Mouse (Mus musculus) forebrain, embryonic 14.5 days (tissue): Measurements from ENCODE around the gene Mief2. TPM values are rescaled to one million over a fixed set of nuclear protein-coding genes. Genes with fewer than 3 reads are reported as not detected.
A peak's percentile ranks its signal among the peaks of the same experiment; 100 is the strongest.

Source experiments
- ATAC-seq: fragments of 200-750 bp; cut with Nextera tagmentation; 2 replicates; pipeline ENCODE4 v1.8.0; 2017; ENCODE audit warnings: mild to moderate bottlenecking, moderate library complexity
- DNase-seq: peaks from one replicate; pipeline ENCODE4 v3.0.0-alpha.2; 2015; ENCODE audit warnings: low spot score
- H3K27ac ChIP-seq: fragments of 300-500 bp; sonication (generic); 2 replicates; pipeline ENCODE4 v1.5.1; 2014; ENCODE audit warnings: low read depth, mild to moderate bottlenecking, control low read depth, low read length, moderate library complexity
- H3K27me3 ChIP-seq: fragments of 300-500 bp; sonication (generic); replicated peaks from 2 replicates; pipeline ENCODE4 v1.6.1; 2014; ENCODE audit warnings: low read length, control low read depth, mixed read lengths; ENCODE audit not compliant: control insufficient read depth, insufficient read depth
- H3K36me3 ChIP-seq: fragments of 300-500 bp; sonication (generic); 2 replicates; pipeline ENCODE4 v1.6.1; 2014; ENCODE audit warnings: low read length, control low read depth; ENCODE audit not compliant: control insufficient read depth, insufficient read depth
- H3K4me1 ChIP-seq: fragments of 300-500 bp; sonication (generic); 2 replicates; pipeline ENCODE4 v1.6.1; 2014; ENCODE audit warnings: antibody characterized with exemption, low read length, control low read depth; ENCODE audit not compliant: control insufficient read depth, insufficient read depth
- H3K4me2 ChIP-seq: fragments of 300-500 bp; sonication (generic); 2 replicates; pipeline ENCODE4 v1.6.1; 2014; ENCODE audit warnings: mild to moderate bottlenecking, control low read depth, low read length
- H3K4me3 ChIP-seq: fragments of 300-500 bp; sonication (generic); 2 replicates; pipeline ENCODE4 v1.5.1; 2014; ENCODE audit warnings: low read depth, low read length, control low read depth
- H3K9ac ChIP-seq: fragments of 300-500 bp; sonication (generic); 2 replicates; pipeline ENCODE4 v1.6.1; 2014; ENCODE audit warnings: mild to moderate bottlenecking, low read length, control low read depth, moderate library complexity
- H3K9me3 ChIP-seq: fragments of 300-500 bp; sonication (generic); replicated peaks from 2 replicates; pipeline ENCODE4 v1.6.1; 2016; ENCODE audit warnings: low read length, control low read depth, mixed read lengths; ENCODE audit not compliant: control insufficient read depth
- WGBS: fragments of 180-500 bp; shearing (Covaris S2); extraction: QIAGEN DNeasy Blood & Tissue Kit; methylation state at CpG from one replicate; pipeline ENCODE4 v1.1.7; 2014; 5-methylcytosine and 5-hydroxymethylcytosine counted together
- polyA plus RNA-seq: library from polyadenylated mRNA; unstranded; fragments of >200 nt; fragmentation: Nextera tagmentation; extraction: Ambion mirVana; gene quantifications from 2 replicates; pipeline ENCODE4 v1.2.1, GENCODE M21; 2014

Gene Mief2
- polyA plus RNA-seq, 1 experiment from 2014 or later, result 20.7 TPM

- Histone ChIP-seq H3K27me3 (no peaks in the 10 kb centered on the region), H3K4me1 (no peaks in the 10 kb centered on the region), H3K9me3 (no peaks in the 10 kb centered on the region), H3K4me3 (no peak overlapping the region), H3K9ac (no peak overlapping the region), H3K36me3 (peaks cover 100% of the 10 kb centered on the region), H3K27ac (no peak overlapping the region), H3K4me2 (no peak overlapping the region)
- 95% methylated on average over 18 of the region's 18 CpGs for whole genome bisulfite sequencing
- no peak for DNase-seq
- no peak for ATAC-seq
Measured at GRCm38 (mm10) chr11:60712040-60712439, 16.2 kb upstream of the Mief2 start.

- DNase-seq (no peak), ATAC-seq (no peak)
- Histone ChIP-seq H3K4me1 (no peaks in the 10 kb centered on the region), H3K9me3 (no peaks in the 10 kb centered on the region), H3K36me3 (peaks cover 100% of the 10 kb centered on the region), H3K4me2 (no peak overlapping the region), H3K27me3 (no peaks in the 10 kb centered on the region), H3K4me3 (no peak overlapping the region), H3K9ac (no peak overlapping the region), H3K27ac (no peak overlapping the region)
- 95% methylated on average over 13 of the region's 13 CpGs for WGBS
Measured at GRCm38 (mm10) chr11:60712639-60713255, 15.5 kb upstream of the Mief2 start.

GRCm38 (mm10) chr11:60715833-60716232, 12.4 kb upstream of the Mief2 start:
- no peak for DNase-seq
- peaks cover 99% of the 10 kb centered on the region for H3K36me3 ChIP-seq
- WGBS, result 90% methylated on average over 5 of the region's 5 CpGs
- H3K27me3 ChIP-seq, result no peaks in the 10 kb centered on the region
- ATAC-seq, result no peak
- H3K9me3 ChIP-seq, result no peaks in the 10 kb centered on the region
- no peak overlapping the region for H3K27ac ChIP-seq
- H3K4me2 ChIP-seq, result no peak overlapping the region
- H3K9ac ChIP-seq, result no peak overlapping the region
- no peak overlapping the region for H3K4me3 ChIP-seq
- H3K4me1 ChIP-seq, result no peaks in the 10 kb centered on the region

- Histone ChIP-seq H3K36me3 (peaks cover 99% of the 10 kb centered on the region), H3K9ac (no peak overlapping the region), H3K4me1 (no peaks in the 10 kb centered on the region), H3K4me3 (no peak overlapping the region), H3K4me2 (no peak overlapping the region), H3K27me3 (no peaks in the 10 kb centered on the region), H3K9me3 (no peaks in the 10 kb centered on the region), H3K27ac (no peak overlapping the region)
- no peak for ATAC-seq
- DNase-seq, result no peak
- WGBS, result 85% methylated on average over 5 of the region's 5 CpGs
Measured at GRCm38 (mm10) chr11:60719263-60719662, 8.9 kb upstream of the Mief2 start.

GRCm38 (mm10) chr11:60726601-60727391, 1.4 kb upstream of the Mief2 start, which contains the start of gene Flii:
Gene Flii, minus strand, starts transcription at chr11:60727263.
- peak within 1 kb of the TSS; percentile 69 for H3K4me2 ChIP-seq
- no peaks in the 10 kb centered on the region for H3K9me3 ChIP-seq
- peak within 1 kb of the TSS; percentile 65 for H3K4me3 ChIP-seq
- peak within 1 kb of the TSS; percentile 77 for H3K27ac ChIP-seq
- no peaks in the 10 kb centered on the region for H3K27me3 ChIP-seq
- peak within 1 kb of the TSS; percentile 87 for H3K9ac ChIP-seq
- ATAC-seq, result peak; percentile 74
- WGBS, result under 1% methylated on average over 53 of the region's 71 CpGs
- peaks cover 47% of the 10 kb centered on the region for H3K36me3 ChIP-seq
- DNase-seq, result peak; percentile 78
- H3K4me1 ChIP-seq, result peaks cover 16% of the 10 kb centered on the region

- no peaks in the 10 kb centered on the region for H3K27me3 ChIP-seq
- peak overlapping the region; percentile 77 for H3K27ac ChIP-seq
- H3K4me1 ChIP-seq, result peaks cover 16% of the 10 kb centered on the region
- peak overlapping the region; percentile 69 for H3K4me2 ChIP-seq
- ATAC-seq (peak; percentile 14; the same call in 1 of the 2 replicates), DNase-seq (no peak)
- no peaks in the 10 kb centered on the region for H3K9me3 ChIP-seq
- peak overlapping the region; percentile 65 for H3K4me3 ChIP-seq
- H3K36me3 ChIP-seq, result peaks cover 47% of the 10 kb centered on the region
- 8% methylated on average over 12 of the region's 12 CpGs for WGBS
- H3K9ac ChIP-seq, result peak overlapping the region; percentile 87
Measured at GRCm38 (mm10) chr11:60727392-60728140, 632 bp upstream of the Mief2 start.

- WGBS, result 82% methylated on average over 6 of the region's 6 CpGs
- Histone ChIP-seq H3K27ac (no peak overlapping the region), H3K36me3 (peaks cover 42% of the 10 kb centered on the region), H3K9ac (no peak overlapping the region; the same call in 1 of the 2 replicates), H3K9me3 (no peaks in the 10 kb centered on the region), H3K4me2 (peak overlapping the region; percentile 69), H3K4me3 (peak overlapping the region; percentile 65), H3K27me3 (no peaks in the 10 kb centered on the region), H3K4me1 (peaks cover 16% of the 10 kb centered on the region)
- ATAC-seq, result no peak
- DNase-seq, result no peak
Measured at GRCm38 (mm10) chr11:60729217-60729641, 1.0 kb downstream of the Mief2 start.

- ATAC-seq, result no peak
- no peak overlapping the region for H3K4me2 ChIP-seq
- WGBS, result 90% methylated on average over 9 of the region's 9 CpGs
- H3K4me1 ChIP-seq, result peaks cover 16% of the 10 kb centered on the region
- H3K27ac ChIP-seq, result no peak overlapping the region
- H3K9me3 ChIP-seq, result no peaks in the 10 kb centered on the region
- H3K27me3 ChIP-seq, result no peaks in the 10 kb centered on the region
- H3K9ac ChIP-seq, result no peak overlapping the region
- DNase-seq, result no peak
- H3K4me3 ChIP-seq, result no peak overlapping the region
- peaks cover 36% of the 10 kb centered on the region for H3K36me3 ChIP-seq
Measured at GRCm38 (mm10) chr11:60730169-60730568, 2.0 kb downstream of the Mief2 start.
